Mouse (Mus musculus): ENCODE results near the gene Vsx1. TPM values are rescaled to one million over a fixed set of nuclear protein-coding genes. Genes with fewer than 3 reads are reported as not detected.

The Vsx1 gene
- polyA plus RNA-seq, 1 experiment from 2014 or later = 0.31 TPM

DNA sequence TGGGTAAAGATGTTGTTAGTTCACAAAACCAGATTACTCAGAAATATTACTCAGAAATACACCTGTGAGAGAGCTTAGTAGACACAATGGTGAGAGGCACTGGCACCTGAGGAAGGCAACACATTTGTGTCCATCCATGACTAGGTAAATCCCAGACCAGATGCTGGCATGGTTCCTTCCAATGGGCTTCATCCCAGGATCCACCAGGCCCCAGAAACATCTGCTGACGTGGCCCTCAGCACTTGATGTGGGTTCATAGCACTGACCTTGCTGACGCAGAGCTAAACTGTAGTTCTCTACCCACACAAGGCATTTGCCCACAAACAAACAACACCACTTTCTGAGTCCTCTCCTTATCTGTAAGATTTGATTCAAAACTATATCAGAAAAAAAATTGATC, 34.3 kb downstream of the Vsx1 start:
- Histone ChIP-seq H3K4me2 (no peak overlapping the region), H3K36me3 (ENCODE audit: control insufficient read depth, insufficient read depth, low read length) (no peaks in the 10 kb centered on the region; the same call in 1 of the 2 replicates), H3K4me3 (ENCODE audit: low read depth, low read length) (no peak overlapping the region), H3K27ac (ENCODE audit: low read depth, low read length) (no peak overlapping the region), H3K27me3 (ENCODE audit: control insufficient read depth, insufficient read depth, low read length) (no peaks in the 10 kb centered on the region), H3K9ac (ENCODE audit: low read length) (no peak overlapping the region), H3K9me3 (ENCODE audit: control insufficient read depth, low read length) (no peaks in the 10 kb centered on the region), H3K4me1 (ENCODE audit: control insufficient read depth, insufficient read depth, low read length) (peaks cover 17% of the 10 kb centered on the region)
- WGBS = 91% methylated on average over 2 of the region's 2 CpGs
- ATAC-seq (ENCODE audit: low FRiP score) (no peak), DNase-seq (ENCODE audit: low spot score, missing footprints) (no peak)

DNA sequence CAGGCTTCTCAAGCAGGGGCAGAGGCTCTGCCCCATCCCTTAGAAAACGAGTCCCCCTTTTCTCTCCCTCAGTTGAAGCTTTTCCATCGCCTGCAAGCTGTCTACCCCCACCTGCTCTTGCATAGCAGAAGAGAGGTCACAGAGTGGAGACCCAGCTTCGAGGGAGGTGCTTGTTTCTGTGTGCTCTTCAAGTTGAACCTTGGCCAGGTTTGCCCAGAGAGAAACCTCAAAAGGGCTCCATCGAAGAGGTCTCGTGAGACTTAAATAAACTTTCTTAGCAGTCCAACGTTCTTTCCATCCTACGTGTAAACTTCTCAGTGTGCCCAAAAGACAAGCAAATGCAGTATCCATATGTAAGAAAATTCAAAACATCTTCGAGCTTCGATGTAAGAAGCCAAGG, 37.8 kb downstream of the Vsx1 start:
- 66% methylated on average over 9 of the region's 9 CpGs for WGBS
- DNase-seq (ENCODE audit: low spot score, missing footprints) = peak; percentile 84
- H3K9ac ChIP-seq (ENCODE audit: low read length) = no peak overlapping the region

DNA sequence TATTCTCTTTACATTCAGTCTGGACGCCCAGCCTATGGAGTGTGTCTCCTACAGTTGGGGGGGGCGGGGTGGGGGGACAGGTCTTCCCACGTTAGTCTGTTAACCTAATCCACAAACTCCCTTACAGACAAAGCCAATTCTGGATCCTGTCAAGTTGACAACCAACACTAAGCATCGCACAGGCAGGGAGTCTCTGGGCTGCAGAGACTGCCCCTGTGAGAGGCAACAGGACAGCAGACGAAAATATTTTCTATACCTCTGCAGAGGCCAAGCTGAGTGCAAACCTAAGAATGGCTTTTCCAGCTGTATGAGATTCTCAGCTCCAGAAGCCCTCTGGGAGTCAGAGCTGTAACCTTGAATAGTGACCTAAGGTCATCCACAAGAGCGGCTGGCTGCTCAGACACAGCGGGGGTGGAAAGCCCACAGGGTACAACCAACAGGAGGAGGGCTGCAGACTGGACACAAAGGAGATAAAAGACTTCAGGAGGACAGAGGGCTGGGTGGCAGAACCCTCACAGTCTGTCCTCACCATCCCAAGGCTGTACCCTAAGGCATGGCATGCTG, 38.6 kb downstream of the Vsx1 start:
- Histone ChIP-seq H3K4me2 (no peak overlapping the region), H3K9me3 (ENCODE audit: control insufficient read depth, low read length) (no peaks in the 10 kb centered on the region), H3K27ac (ENCODE audit: low read depth, low read length) (peak overlapping the region; percentile 6; the same call in 1 of the 2 replicates), H3K4me1 (ENCODE audit: control insufficient read depth, insufficient read depth, low read length) (peaks cover 16% of the 10 kb centered on the region), H3K4me3 (ENCODE audit: low read depth, low read length) (no peak overlapping the region), H3K9ac (ENCODE audit: low read length) (peak overlapping the region; percentile 7; the same call in 1 of the 2 replicates), H3K27me3 (ENCODE audit: control insufficient read depth, insufficient read depth, low read length) (no peaks in the 10 kb centered on the region), H3K36me3 (ENCODE audit: control insufficient read depth, insufficient read depth, low read length) (no peaks in the 10 kb centered on the region)
- ATAC-seq (ENCODE audit: low FRiP score) (peak; percentile 71), DNase-seq (ENCODE audit: low spot score, missing footprints) (peak; percentile 86)
- 7% methylated on average over 7 of the region's 7 CpGs for WGBS

More for the DNA sequence above, 37.8 kb downstream of the Vsx1 start:
- Histone ChIP-seq H3K27me3 (ENCODE audit: control insufficient read depth, insufficient read depth, low read length) (no peaks in the 10 kb centered on the region), H3K4me1 (ENCODE audit: control insufficient read depth, insufficient read depth, low read length) (peaks cover 16% of the 10 kb centered on the region), H3K4me2 (no peak overlapping the region), H3K9me3 (ENCODE audit: control insufficient read depth, low read length) (no peaks in the 10 kb centered on the region), H3K36me3 (ENCODE audit: control insufficient read depth, insufficient read depth, low read length) (no peaks in the 10 kb centered on the region), H3K4me3 (ENCODE audit: low read depth, low read length) (no peak overlapping the region), H3K27ac (ENCODE audit: low read depth, low read length) (no peak overlapping the region)
- no peak for ATAC-seq (ENCODE audit: low FRiP score)

DNA sequence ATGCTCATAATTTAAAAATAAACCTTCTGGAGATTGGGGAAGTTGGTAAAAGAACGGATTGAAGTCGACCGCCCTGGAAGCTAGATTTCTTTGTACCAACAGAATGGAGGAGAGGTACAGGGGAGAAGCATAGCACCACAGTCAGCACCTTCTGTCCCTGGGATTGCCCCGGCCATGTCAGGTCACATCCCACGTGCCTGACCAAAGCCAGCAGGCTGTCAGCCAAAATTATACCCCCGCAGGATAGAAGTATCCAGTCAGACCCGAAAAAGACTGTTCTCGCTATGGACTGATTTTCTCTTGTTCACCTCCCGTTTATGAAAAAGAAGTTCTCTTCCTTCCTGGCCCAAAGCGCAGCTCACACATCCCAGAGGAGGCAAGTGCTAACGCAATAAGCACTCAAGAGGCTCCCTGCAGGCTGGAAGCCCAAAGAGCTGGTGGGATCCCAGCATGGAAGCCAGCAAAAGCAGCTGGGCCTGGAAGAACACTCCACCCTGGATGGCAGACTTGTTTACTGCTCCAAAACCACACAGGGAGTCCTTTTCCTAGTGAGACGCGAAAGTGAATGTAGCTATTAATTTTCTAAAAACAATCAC, 40.8 kb downstream of the Vsx1 start:
- no peak for ATAC-seq (ENCODE audit: low FRiP score)
- no peak overlapping the region for H3K27ac ChIP-seq (ENCODE audit: low read depth, low read length)
- H3K4me2 ChIP-seq = no peak overlapping the region
- DNase-seq (ENCODE audit: low spot score, missing footprints) = no peak
- H3K4me3 ChIP-seq (ENCODE audit: low read depth, low read length) = no peak overlapping the region
- no peak overlapping the region for H3K9ac ChIP-seq (ENCODE audit: low read length)
- H3K36me3 ChIP-seq (ENCODE audit: control insufficient read depth, insufficient read depth, low read length) = no peaks in the 10 kb centered on the region
- peaks cover 16% of the 10 kb centered on the region for H3K4me1 ChIP-seq (ENCODE audit: control insufficient read depth, insufficient read depth, low read length)
- 59% methylated on average over 13 of the region's 13 CpGs for WGBS
- no peaks in the 10 kb centered on the region for H3K9me3 ChIP-seq (ENCODE audit: control insufficient read depth, low read length)
- no peaks in the 10 kb centered on the region for H3K27me3 ChIP-seq (ENCODE audit: control insufficient read depth, insufficient read depth, low read length)

DNA sequence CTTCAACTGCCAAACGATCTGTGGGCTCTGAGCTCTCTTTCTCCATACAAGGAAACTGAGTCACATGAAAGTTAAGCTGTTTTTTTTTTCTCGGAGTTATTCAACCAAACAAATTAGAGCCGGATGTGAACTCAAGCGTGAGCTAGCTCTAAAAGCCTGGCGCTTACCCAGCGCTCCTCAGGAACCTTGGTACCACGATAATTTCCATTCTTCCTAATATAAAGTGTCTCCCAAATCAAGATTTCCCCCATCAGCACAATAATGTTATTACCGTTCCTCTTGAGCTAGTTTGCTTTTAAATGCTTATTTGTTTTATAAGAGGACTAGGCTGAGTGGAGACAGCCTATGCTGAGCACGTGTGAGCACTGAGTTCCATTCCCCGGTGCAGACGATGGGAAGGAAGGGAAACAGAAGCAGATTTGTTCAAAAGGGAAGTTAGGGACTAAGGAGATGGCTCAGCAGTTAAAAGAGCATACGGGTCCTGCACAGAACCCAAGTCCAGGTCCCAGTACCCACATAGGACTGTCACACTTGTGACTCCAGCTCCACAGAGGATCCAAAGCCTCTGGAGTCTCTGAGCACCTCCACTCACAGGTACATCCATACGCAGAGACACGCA, 41.4 kb downstream of the Vsx1 start:
- Histone ChIP-seq H3K4me2 (no peak overlapping the region), H3K27me3 (ENCODE audit: control insufficient read depth, insufficient read depth, low read length) (no peaks in the 10 kb centered on the region), H3K9ac (ENCODE audit: low read length) (no peak overlapping the region), H3K4me1 (ENCODE audit: control insufficient read depth, insufficient read depth, low read length) (peaks cover 16% of the 10 kb centered on the region), H3K27ac (ENCODE audit: low read depth, low read length) (no peak overlapping the region), H3K4me3 (ENCODE audit: low read depth, low read length) (no peak overlapping the region), H3K9me3 (ENCODE audit: control insufficient read depth, low read length) (no peaks in the 10 kb centered on the region), H3K36me3 (ENCODE audit: control insufficient read depth, insufficient read depth, low read length) (no peaks in the 10 kb centered on the region)
- 76% methylated on average over 14 of the region's 14 CpGs for WGBS
- ATAC-seq (ENCODE audit: low FRiP score) (no peak), DNase-seq (ENCODE audit: low spot score, missing footprints) (no peak)

DNA sequence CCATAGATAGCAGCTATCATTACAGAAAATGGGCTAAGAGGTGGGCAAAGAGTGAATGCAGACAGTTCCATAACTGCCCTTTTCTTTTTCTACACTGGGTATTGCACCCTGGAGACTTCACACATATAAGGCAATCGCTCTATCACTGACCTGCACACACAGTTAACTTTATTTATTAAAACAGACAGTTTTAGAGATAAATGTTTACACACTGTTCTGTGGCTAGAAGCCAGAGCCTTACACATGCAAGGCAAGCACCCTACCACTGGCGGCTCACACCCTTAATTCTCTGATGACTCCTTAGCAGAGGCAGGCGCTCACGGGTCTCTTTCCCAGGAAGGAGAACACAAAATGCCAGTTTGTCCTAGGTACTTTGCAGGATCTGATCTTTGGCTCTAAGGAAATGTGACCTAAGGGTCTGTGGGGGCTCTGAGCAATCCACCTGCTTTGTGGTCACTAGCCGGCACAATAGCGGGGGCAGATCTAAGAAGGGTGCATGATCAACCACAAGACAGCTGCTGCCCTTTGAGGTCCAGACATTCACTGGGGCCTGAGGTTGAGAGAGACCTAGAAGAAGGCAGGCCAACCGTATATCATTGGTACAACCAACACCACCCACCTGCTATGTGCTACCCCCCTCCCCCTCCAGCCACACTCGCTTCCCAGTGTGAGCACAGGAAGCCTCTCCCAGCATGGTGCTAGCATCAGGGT, 42.6 kb downstream of the Vsx1 start:
- no peak overlapping the region for H3K9ac ChIP-seq (ENCODE audit: low read length)
- ATAC-seq (ENCODE audit: low FRiP score) (no peak), DNase-seq (ENCODE audit: low spot score, missing footprints) (no peak)
- no peak overlapping the region for H3K4me2 ChIP-seq
- H3K36me3 ChIP-seq (ENCODE audit: control insufficient read depth, insufficient read depth, low read length) = no peaks in the 10 kb centered on the region
- WGBS = 88% methylated on average over 8 of the region's 8 CpGs
- peaks cover 19% of the 10 kb centered on the region for H3K4me1 ChIP-seq (ENCODE audit: control insufficient read depth, insufficient read depth, low read length)
- H3K9me3 ChIP-seq (ENCODE audit: control insufficient read depth, low read length) = no peaks in the 10 kb centered on the region
- H3K27ac ChIP-seq (ENCODE audit: low read depth, low read length) = no peak overlapping the region
- H3K27me3 ChIP-seq (ENCODE audit: control insufficient read depth, insufficient read depth, low read length) = no peaks in the 10 kb centered on the region
- no peak overlapping the region for H3K4me3 ChIP-seq (ENCODE audit: low read depth, low read length)

DNA sequence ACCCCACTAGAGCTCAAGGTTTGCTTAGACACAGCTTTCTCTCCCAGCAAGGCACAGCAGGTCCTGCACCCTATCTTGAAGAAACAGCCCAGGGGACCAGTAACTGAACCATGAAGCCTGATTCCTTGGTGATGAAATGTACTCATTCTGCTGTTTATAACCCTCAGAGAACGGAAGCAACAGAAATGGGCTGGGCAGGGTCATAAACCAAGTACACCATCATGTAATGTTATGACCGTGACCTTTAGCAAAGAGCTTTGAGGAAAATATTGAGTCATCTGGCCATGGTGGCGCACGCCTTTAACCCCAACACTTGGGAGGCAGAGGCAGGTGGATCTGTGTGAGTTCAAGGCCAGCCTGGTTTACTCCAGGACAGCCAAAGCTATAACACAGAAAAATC, 43.9 kb downstream of the Vsx1 start:
- no peak overlapping the region for H3K4me3 ChIP-seq (ENCODE audit: low read depth, low read length)
- H3K4me2 ChIP-seq = no peak overlapping the region
- H3K4me1 ChIP-seq (ENCODE audit: control insufficient read depth, insufficient read depth, low read length) = peaks cover 8% of the 10 kb centered on the region
- H3K36me3 ChIP-seq (ENCODE audit: control insufficient read depth, insufficient read depth, low read length) = no peaks in the 10 kb centered on the region
- H3K27me3 ChIP-seq (ENCODE audit: control insufficient read depth, insufficient read depth, low read length) = no peaks in the 10 kb centered on the region
- WGBS = 93% methylated on average over 4 of the region's 4 CpGs
- DNase-seq (ENCODE audit: low spot score, missing footprints) (no peak), ATAC-seq (ENCODE audit: low FRiP score) (no peak)
- peak overlapping the region; percentile 75; the same call in 1 of the 2 replicates for H3K27ac ChIP-seq (ENCODE audit: low read depth, low read length)
- H3K9ac ChIP-seq (ENCODE audit: low read length) = no peak overlapping the region
- H3K9me3 ChIP-seq (ENCODE audit: control insufficient read depth, low read length) = no peaks in the 10 kb centered on the region

DNA sequence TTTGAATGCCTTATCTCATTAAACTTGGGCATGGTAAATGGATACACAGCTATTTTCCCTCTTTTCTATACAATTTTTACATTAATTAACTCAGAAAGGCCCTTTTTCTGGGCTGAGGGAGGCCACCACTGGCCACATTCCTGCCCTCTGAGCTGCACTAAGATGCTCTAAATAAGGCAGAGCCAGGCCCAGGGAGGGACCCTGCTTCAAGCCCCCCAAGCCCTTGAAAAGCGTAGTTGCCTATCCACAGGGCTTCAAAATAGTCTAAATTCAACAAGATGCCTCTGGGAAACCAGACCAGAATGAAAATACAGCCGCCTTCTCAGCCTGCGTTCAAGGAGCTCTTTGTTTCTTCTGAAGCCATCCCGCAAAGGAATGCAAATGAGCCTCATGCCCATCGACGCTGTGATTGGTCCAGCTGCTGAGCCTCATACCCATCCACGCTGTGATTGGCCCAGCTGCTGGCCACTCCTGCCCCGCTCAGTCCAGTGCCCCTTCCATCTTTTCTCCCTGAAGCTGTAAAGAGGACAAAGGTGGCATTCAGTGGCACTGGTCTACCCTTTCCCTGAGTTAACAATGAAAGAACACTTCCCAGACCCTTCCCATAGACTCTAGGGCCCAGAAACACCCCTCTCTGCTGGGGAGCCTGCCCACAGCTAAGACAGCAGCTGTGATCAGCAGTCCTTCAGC, 45.3 kb downstream of the Vsx1 start:
- peaks cover 3% of the 10 kb centered on the region; the same call in 1 of the 2 replicates for H3K4me1 ChIP-seq (ENCODE audit: control insufficient read depth, insufficient read depth, low read length)
- no peaks in the 10 kb centered on the region for H3K27me3 ChIP-seq (ENCODE audit: control insufficient read depth, insufficient read depth, low read length)
- H3K9ac ChIP-seq (ENCODE audit: low read length) = no peak overlapping the region
- WGBS = 57% methylated on average over 8 of the region's 8 CpGs
- ATAC-seq (ENCODE audit: low FRiP score) (peak; percentile 99), DNase-seq (ENCODE audit: low spot score, missing footprints) (no peak)
- H3K36me3 ChIP-seq (ENCODE audit: control insufficient read depth, insufficient read depth, low read length) = no peaks in the 10 kb centered on the region
- H3K4me3 ChIP-seq (ENCODE audit: low read depth, low read length) = no peak overlapping the region
- H3K27ac ChIP-seq (ENCODE audit: low read depth, low read length) = peak overlapping the region; percentile 79
- H3K9me3 ChIP-seq (ENCODE audit: control insufficient read depth, low read length) = no peaks in the 10 kb centered on the region
- H3K4me2 ChIP-seq = no peak overlapping the region
